Mouse (Mus musculus): ENCODE measurements around the gene Celf5.

DNA sequence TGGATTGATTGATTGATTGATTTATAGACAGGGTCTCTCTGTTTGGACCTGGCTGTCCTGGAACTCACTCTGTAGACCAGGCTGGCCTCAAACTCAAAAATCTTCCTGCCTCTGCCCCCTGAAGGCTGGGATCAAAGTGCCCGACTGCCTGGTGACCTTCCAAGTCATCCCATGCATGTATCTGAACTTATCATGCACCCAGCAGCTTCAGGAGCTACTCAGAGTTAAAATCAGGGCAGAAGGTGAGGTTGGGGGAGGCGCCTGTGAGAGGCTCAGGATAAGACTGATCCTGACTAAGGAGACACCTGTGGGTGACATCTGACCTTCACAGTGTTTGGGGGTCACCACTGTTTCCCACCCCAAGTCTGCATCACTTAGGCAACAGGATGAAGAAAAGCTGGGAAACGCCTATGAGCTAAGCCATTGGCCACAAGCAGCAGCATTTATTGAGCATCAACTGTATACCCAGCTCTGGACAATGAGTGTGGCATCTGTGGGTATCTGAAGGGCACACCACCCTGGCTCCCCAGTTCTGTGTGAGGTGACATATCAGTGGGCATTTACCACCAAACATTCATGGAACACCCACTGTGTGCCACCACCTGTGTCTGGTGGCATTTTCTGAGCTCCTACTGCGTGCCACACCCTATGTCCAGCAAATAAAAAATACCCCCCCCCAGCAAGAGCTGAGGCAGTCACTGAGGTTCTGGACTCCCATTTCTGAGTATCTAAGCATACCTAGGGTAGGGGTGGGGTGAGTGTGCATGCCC, 58.8 kb downstream of the Celf5 start:
- TF ChIP-seq CTCF (IDR thresholded peaks at IDR 0.05; ENCODE audit: borderline replicate concordance, insufficient read depth, low read depth, low read length) (no peak), POLR2A (IDR thresholded peaks at IDR 0.05; ENCODE audit: borderline replicate concordance, insufficient read depth, low read length) (no peak)

Data from cerebellum, adult 2 months (tissue).